Mouse (Mus musculus) spleen, adult 2 months (tissue): Measurements from ENCODE around the gene Hs1bp3.

Experiments used
- CTCF ChIP-seq: fragments of 200-500 bp; IDR thresholded peaks from 2 replicates; pipeline ENCODE4 v1.5.1; 2011; ENCODE audit warnings: mild to moderate bottlenecking, inconsistent platforms; ENCODE audit not compliant: insufficient read depth, insufficient read length, insufficient replicate concordance; ENCODE audit errors: extremely low read depth
- POLR2A ChIP-seq: fragments of 200-500 bp; IDR thresholded peaks from 2 replicates; pipeline ENCODE4 v1.6.1; 2011; ENCODE audit warnings: low read depth, low read length, inconsistent platforms

DNA sequence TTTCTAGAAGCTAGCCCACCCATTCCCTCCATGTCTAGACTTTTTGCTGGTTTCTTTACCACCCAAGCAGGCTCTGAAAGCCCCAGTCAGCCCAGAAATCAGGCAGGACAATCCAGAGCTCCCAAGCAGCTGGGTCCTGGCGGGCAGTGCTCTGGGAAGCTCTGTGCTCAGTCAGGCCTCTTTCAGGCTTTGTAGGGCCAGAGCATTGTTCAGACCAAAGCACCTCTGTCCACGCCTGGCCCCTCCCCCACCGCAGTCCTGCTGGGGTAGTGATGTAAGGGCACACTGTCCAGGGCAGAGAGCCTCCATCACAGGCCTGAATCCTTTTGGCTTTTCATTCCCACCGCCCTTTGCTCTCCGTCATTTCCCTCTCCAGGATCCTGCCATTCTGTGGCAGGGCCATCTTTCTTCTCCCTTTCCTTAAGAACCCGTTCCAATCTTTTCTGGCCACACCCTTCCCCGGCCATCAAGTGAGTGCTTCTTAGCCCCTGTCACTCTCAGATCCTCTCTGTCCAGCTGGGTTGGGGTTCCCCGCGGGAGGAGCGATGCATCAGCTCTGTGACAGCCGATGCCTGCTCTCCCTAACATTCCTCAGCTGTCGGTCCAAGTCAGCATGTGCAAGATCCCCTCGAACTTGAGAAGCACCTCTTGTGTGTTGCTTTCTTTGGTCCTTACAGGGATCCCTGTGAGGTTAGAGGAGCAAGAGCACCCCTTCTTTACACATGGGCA is 26.5 kb downstream of the Hs1bp3 start:
- no peak for TF ChIP-seq CTCF
- no peak for TF ChIP-seq POLR2A
